Mouse (Mus musculus) olfactory bulb, adult 2 months (tissue): ENCODE measurements around the gene Olfr1293-ps.

Experiments used
- CTCF ChIP-seq: fragments of 200-500 bp; IDR thresholded peaks from 2 replicates; pipeline ENCODE4 v1.5.1; 2012; ENCODE audit warnings: low read depth, mild to moderate bottlenecking, low read length, moderate library complexity; ENCODE audit not compliant: insufficient read depth
- POLR2A ChIP-seq: fragments of 200-500 bp; IDR thresholded peaks from 2 replicates; pipeline ENCODE4 v1.6.1; 2012; ENCODE audit warnings: mild to moderate bottlenecking, low read depth, low read length, moderate library complexity; ENCODE audit not compliant: insufficient read depth

DNA sequence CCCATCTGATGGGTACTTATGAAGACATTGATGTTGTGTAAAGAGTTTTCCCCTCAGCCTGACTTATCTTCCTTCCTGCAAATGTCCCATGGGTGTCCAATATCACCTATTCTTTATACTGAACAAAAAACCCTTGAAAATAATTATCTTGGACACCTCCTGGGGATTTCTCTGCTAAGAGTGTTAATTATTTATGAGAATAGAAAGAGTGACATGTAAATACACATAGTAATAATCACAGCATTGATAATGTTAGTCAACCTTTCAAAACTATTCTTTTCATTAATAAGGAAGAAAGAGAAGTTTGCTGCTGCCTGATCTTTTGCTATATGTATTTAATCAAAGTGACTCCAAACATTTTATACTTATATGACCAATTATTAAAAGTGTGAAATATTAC lies 44.6 kb downstream of the Olfr1293-ps start, which contains the start of gene Olfr1295:
- TF ChIP-seq CTCF = no peak
- no peak for TF ChIP-seq POLR2A
